Mouse (Mus musculus) neural tube, embryonic 15.5 days (tissue): Measurements from ENCODE around the gene Tgm2. TPM values are rescaled to one million over a fixed set of nuclear protein-coding genes. Genes with fewer than 3 reads are reported as not detected.

Experiments
- polyA plus RNA-seq: library from polyadenylated mRNA; unstranded; fragments of >200 nt; fragmentation: Nextera tagmentation; extraction: Ambion mirVana; gene quantifications from 2 replicates; pipeline ENCODE4 v1.2.1, GENCODE M21; 2015

Gene Tgm2
- polyA plus RNA-seq, 1 experiment from 2014 or later = 7.8 TPM

Other genes with a start within 250 kb of the Tgm2 start
- gene Vstm2l, start 231.8 kb downstream of the Tgm2 start, polyA plus RNA-seq = 31.2 and 42.9 TPM in 2 replicates
- 14.7 and 17.3 TPM in 2 replicates for gene Tti1, start 118.0 kb downstream of the Tgm2 start, polyA plus RNA-seq
- gene Rprd1b, start 117.9 kb downstream of the Tgm2 start, polyA plus RNA-seq = 28.5 and 32.8 TPM in 2 replicates
- gene D630003M21Rik, start 82.8 kb upstream of the Tgm2 start, polyA plus RNA-seq = 2.4 and 2.5 TPM in 2 replicates
- gene Bpi, start 111.7 kb upstream of the Tgm2 start, polyA plus RNA-seq = not detected in 2 replicates
- 2.3 and 3.4 TPM in 2 replicates for gene Lbp, start 160.1 kb upstream of the Tgm2 start, polyA plus RNA-seq
- 898 and 1,236 TPM in 2 replicates for gene Snhg11, start 229.2 kb upstream of the Tgm2 start, polyA plus RNA-seq